Mouse (Mus musculus) lung, postnatal 0 days (tissue): ENCODE data around the gene Ncan. TPM values are rescaled to one million over a fixed set of nuclear protein-coding genes. Genes with fewer than 3 reads are reported as not detected.

Source experiments
- ATAC-seq: fragments of 200-750 bp; cut with Nextera tagmentation; 2 replicates; pipeline ENCODE4 v1.8.0; 2017; ENCODE audit warnings: moderate library complexity
- DNase-seq: peaks from one replicate; pipeline ENCODE4 v3.0.0-alpha.2; 2016; ENCODE audit warnings: low spot score
- H3K27ac ChIP-seq: fragments of 300-500 bp; sonication (generic); 2 replicates; pipeline ENCODE4 v1.5.1; 2014; ENCODE audit warnings: antibody characterized with exemption, mild to moderate bottlenecking, low read length, mixed read lengths
- H3K27me3 ChIP-seq: fragments of 300-500 bp; sonication (generic); replicated peaks from 2 replicates; pipeline ENCODE4 v1.6.1; 2014; ENCODE audit warnings: low read length, mixed read lengths; ENCODE audit not compliant: insufficient read depth
- H3K36me3 ChIP-seq: fragments of 300-500 bp; sonication (generic); 2 replicates; pipeline ENCODE4 v1.6.1; 2014; ENCODE audit warnings: low read length, mixed read lengths; ENCODE audit not compliant: insufficient read depth
- H3K4me1 ChIP-seq: fragments of 300-500 bp; sonication (generic); 2 replicates; pipeline ENCODE4 v1.6.1; 2014; ENCODE audit warnings: antibody characterized with exemption, low read depth, low read length, mixed read lengths; ENCODE audit not compliant: insufficient read depth
- H3K4me2 ChIP-seq: fragments of 300-500 bp; sonication (generic); replicated peaks from 2 replicates; pipeline ENCODE4 v1.6.1; 2014; ENCODE audit warnings: low read depth, mild to moderate bottlenecking, low read length, moderate library complexity, mixed read lengths
- H3K4me3 ChIP-seq: fragments of 300-500 bp; sonication (generic); 2 replicates; pipeline ENCODE4 v1.5.1; 2014; ENCODE audit warnings: low read depth, low read length
- H3K9ac ChIP-seq: fragments of 300-500 bp; sonication (generic); replicated peaks from 2 replicates; pipeline ENCODE4 v1.6.1; 2014; ENCODE audit warnings: low read depth, mild to moderate bottlenecking
- H3K9me3 ChIP-seq: fragments of 300-500 bp; sonication (generic); 2 replicates; pipeline ENCODE4 v1.6.1; 2016; ENCODE audit warnings: low read length, mixed read lengths
- CTCF ChIP-seq: IDR thresholded peaks from 2 replicates; pipeline ENCODE4 v1.5.1; 2016; ENCODE audit warnings: antibody characterized with exemption, mild to moderate bottlenecking
- EP300 ChIP-seq: IDR thresholded peaks from 2 replicates; pipeline ENCODE4 v1.6.1; 2016; ENCODE audit warnings: antibody characterized with exemption, mild to moderate bottlenecking, control low read depth
- WGBS: fragments of 180-500 bp; shearing (Covaris S2); extraction: QIAGEN DNeasy Blood & Tissue Kit; methylation state at CpG from one replicate; pipeline ENCODE4 v1.1.7; 2014; 5-methylcytosine and 5-hydroxymethylcytosine counted together
- polyA plus RNA-seq: library from polyadenylated mRNA; unstranded; fragments of >200 nt; fragmentation: Nextera tagmentation; extraction: Ambion mirVana; gene quantifications from 2 replicates; pipeline ENCODE4 v1.2.1, GENCODE M21; 2015

Gene Ncan
- polyA plus RNA-seq, 1 experiment from 2014 or later, result 0.06 TPM

DNA sequence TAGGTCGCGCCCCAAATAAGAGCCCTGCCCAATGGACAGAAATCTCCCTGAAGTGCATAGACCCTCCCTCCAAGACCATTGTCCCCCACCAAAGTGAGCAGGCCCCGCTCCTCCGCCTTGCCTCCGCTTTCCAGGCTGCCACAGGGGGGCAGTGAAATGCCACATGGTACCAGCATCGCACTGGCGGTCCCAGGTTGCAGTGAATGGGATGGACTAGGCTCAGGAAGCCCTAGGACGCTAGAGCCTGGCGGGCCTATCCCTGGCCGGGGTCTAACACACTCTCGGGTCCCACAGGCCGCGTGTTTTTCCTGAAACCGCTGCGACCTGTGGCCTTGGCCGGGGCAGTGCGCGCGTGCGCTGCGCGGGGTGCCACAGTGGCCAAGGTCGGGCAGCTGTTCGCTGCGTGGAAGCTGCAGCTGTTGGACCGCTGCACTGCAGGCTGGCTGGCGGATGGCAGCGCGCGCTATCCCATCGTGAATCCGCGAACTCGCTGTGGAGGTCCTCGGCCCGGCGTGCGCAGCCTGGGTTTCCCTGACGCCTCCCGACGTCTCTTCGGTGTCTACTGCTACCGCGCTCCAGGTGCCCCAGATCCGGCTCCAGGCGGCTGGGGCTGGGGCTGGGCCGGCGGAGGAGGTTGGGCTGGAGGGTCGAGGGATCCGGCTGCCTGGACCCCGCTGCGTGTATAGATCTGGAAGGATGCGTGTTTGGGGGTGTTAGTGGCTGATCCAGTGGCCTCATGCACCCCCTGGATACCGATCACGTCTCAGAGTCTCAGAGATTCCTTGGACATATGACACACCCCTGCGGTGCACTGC, 32.6 kb downstream of the Ncan start:
- Histone ChIP-seq H3K9ac (no peak overlapping the region), H3K27me3 (peaks cover 61% of the 10 kb centered on the region), H3K36me3 (no peaks in the 10 kb centered on the region), H3K27ac (no peak overlapping the region), H3K4me3 (no peak overlapping the region), H3K9me3 (no peaks in the 10 kb centered on the region), H3K4me1 (no peaks in the 10 kb centered on the region; the same call in 1 of the 2 replicates), H3K4me2 (no peak overlapping the region)
- ATAC-seq (peak; percentile 55; the same call in 1 of the 2 replicates), DNase-seq (peak; percentile 17)
- WGBS, result 5% methylated on average over 56 of the region's 56 CpGs
- TF ChIP-seq CTCF (peak; percentile 74), EP300 (no peak)

DNA sequence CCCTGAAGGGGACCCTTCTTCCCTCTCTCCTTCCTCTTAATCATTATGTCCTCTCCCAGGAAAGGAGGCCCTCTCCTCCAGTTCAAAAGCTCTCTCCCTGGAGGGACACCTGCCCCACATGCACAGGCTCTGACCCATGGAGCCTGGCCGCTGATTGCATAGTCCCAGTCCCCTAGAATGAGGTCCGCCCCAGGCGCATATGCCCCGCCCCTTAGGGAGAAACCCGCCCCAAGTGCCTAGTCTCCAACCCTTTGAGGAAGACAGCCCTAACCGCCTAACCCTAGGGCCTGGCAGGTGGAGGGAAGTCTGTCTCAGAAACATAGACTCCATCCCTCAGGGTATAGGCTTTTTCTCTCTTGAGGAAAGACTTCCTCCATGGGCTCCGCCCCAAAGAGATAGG, 33.4 kb downstream of the Ncan start:
- DNase-seq (no peak), ATAC-seq (no peak)
- Histone ChIP-seq H3K27ac (no peak overlapping the region), H3K4me2 (no peak overlapping the region), H3K36me3 (no peaks in the 10 kb centered on the region), H3K4me3 (no peak overlapping the region), H3K4me1 (no peaks in the 10 kb centered on the region; the same call in 1 of the 2 replicates), H3K9me3 (no peaks in the 10 kb centered on the region), H3K9ac (no peak overlapping the region), H3K27me3 (peaks cover 64% of the 10 kb centered on the region)
- no peak for TF ChIP-seq EP300
- 6% methylated on average over 7 of the region's 7 CpGs for WGBS

DNA sequence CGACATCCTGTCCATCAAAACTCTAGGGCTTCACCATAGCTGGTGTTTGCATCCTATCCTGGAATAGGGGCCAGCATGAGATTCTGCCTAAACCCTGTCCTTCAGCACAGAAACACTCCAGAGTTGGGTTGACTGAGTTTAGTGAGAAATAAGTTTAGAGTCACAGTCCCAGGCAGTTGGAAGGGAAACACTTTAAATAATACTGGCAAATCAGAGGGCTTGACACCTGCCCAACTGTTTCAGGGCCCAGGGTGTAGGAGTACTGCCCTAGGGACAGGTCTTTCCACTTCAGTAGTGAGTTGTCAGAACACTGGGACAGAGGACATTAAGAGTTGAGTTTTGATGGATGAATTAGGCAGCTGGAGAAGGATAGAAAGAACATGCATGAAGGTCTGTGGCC, 34.5 kb downstream of the Ncan start:
- no peaks in the 10 kb centered on the region for H3K9me3 ChIP-seq
- TF ChIP-seq CTCF (no peak), EP300 (no peak)
- no peak for DNase-seq
- no peak overlapping the region for H3K9ac ChIP-seq
- no peak overlapping the region for H3K4me2 ChIP-seq
- no peaks in the 10 kb centered on the region for H3K36me3 ChIP-seq
- H3K27ac ChIP-seq, result no peak overlapping the region
- no peak overlapping the region for H3K4me3 ChIP-seq
- 40% methylated on average over 1 of the region's 1 CpGs for WGBS
- no peaks in the 10 kb centered on the region; the same call in 1 of the 2 replicates for H3K4me1 ChIP-seq
- peaks cover 64% of the 10 kb centered on the region for H3K27me3 ChIP-seq
- no peak for ATAC-seq

DNA sequence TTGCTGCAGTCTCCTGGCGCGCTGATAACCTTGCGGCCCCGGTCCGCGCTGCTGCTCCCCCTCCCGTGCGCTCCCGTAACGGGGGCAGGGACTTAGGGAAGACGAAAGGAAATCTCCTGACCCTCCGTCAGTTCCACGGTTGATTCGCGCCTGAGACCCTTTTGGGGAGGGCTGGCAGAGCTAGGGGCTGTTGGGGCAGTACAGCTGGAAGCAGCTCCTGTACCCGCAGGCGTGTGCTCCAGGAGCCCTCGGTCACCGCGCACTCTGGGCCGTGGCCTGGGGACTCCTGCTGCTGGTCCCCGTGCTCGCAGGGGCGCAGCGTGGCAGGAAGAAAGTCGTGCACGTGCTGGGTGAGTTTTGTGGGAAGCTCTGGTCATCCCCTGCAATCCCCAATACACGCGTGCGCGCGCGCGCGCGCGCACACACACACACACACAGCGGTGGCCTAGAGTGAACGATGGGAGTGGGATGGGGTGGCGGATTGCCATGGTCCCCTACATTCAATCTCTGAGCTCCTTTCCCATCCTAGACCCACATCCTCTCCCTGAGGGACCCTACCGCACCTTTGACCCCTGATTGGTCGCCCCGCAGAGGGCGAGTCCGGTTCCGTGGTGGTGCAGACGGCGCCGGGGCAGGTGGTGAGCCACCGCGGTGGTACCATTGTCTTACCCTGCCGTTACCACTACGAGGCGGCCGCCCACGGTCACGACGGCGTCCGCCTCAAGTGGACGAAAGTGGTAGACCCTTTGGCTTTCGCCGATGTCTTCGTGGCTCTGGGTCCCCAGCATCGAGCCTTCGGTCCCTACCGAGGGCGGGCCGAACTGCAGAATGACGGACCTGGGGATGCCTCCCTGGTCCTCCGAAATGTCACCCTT, 36.2 kb downstream of the Ncan start:
- Histone ChIP-seq H3K4me2 (peak overlapping the region; percentile 48), H3K4me3 (peak overlapping the region; percentile 17), H3K4me1 (no peaks in the 10 kb centered on the region; the same call in 1 of the 2 replicates), H3K27ac (no peak overlapping the region), H3K27me3 (peaks cover 64% of the 10 kb centered on the region), H3K9me3 (no peaks in the 10 kb centered on the region), H3K9ac (no peak overlapping the region), H3K36me3 (no peaks in the 10 kb centered on the region)
- ATAC-seq (no peak), DNase-seq (no peak)
- 5% methylated on average over 56 of the region's 71 CpGs for WGBS
- peak; percentile 44 for TF ChIP-seq CTCF
- TF ChIP-seq EP300, result no peak

DNA sequence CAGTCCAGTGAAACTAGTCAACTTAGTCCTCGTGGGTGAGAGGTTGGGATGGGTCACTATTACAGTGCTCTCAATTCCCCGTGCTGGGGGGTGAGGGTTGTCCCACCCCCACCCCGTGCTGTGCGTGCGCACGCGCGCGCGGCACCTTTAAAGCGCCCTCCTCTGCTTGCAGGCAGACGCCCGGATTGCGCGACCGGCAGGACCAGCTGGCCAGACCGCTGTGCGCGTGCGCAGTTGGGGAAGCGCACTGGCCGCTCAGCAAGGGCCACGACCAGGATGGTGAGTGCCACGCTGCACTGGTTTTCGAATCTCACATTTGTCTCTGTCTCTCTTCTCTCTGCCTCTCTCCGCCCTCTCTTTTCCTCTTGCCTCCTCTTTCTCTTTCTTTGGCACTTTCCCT, 37.4 kb downstream of the Ncan start, which contains the start of gene Hapln4:
TSS of gene Hapln4 (plus strand) at position 173 of the 400 bp plus-strand sequence.
- DNase-seq (peak; percentile 49), ATAC-seq (no peak)
- 2% methylated on average over 25 of the region's 26 CpGs for WGBS
- Histone ChIP-seq H3K4me3 (peak within 1 kb of the TSS; percentile 17), H3K4me1 (no peaks in the 10 kb centered on the region; the same call in 1 of the 2 replicates), H3K27ac (no peak within 1 kb of the TSS), H3K9ac (no peak within 1 kb of the TSS), H3K4me2 (peak within 1 kb of the TSS; percentile 48), H3K9me3 (no peaks in the 10 kb centered on the region), H3K36me3 (no peaks in the 10 kb centered on the region), H3K27me3 (peaks cover 52% of the 10 kb centered on the region)
- TF ChIP-seq EP300 (no peak), CTCF (0 out of 2 replicates have a peak, but pooled peaks have one; percentile 2)

DNA sequence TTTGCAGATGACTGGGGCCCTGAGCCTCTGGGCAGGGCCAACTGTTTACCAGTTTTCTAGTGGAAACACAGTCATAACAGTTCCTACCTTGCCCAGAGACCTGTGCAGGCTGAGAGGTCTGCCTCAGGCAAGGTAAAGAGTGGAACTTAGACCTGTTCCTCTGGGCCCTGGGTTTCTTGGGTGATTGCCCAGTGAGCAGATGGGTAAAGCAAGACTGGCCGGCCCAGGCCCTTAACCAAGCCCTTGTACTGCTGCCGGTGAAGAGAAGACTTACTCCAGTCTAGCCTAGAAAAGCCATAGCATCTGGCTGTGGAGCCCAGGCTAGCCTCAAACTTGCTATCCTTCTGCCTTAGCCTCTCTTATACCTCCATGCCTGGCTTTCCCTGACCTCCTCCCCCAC, 38.7 kb downstream of the Ncan start:
- peaks cover 39% of the 10 kb centered on the region for H3K27me3 ChIP-seq
- H3K36me3 ChIP-seq, result no peaks in the 10 kb centered on the region
- TF ChIP-seq EP300, result no peak
- TF ChIP-seq CTCF, result no peak
- H3K4me3 ChIP-seq, result no peak overlapping the region
- no peak overlapping the region for H3K9ac ChIP-seq
- H3K9me3 ChIP-seq, result no peaks in the 10 kb centered on the region
- no peak overlapping the region for H3K4me2 ChIP-seq
- H3K27ac ChIP-seq, result no peak overlapping the region
- 92% methylated on average over 2 of the region's 2 CpGs for WGBS
- no peaks in the 10 kb centered on the region; the same call in 1 of the 2 replicates for H3K4me1 ChIP-seq
- DNase-seq, result no peak
- no peak for ATAC-seq
